Mouse (Mus musculus): Measurements from ENCODE around the gene Slc25a35. TPM values are rescaled to one million over a fixed set of nuclear protein-coding genes. Genes with fewer than 3 reads are reported as not detected.
A peak's percentile ranks its signal among the peaks of the same experiment; 100 is the strongest.

Gene Slc25a35
- total and polyA plus RNA-seq, 3 experiments = 0.83 to 1.6 TPM; not detected in 1

DNA sequence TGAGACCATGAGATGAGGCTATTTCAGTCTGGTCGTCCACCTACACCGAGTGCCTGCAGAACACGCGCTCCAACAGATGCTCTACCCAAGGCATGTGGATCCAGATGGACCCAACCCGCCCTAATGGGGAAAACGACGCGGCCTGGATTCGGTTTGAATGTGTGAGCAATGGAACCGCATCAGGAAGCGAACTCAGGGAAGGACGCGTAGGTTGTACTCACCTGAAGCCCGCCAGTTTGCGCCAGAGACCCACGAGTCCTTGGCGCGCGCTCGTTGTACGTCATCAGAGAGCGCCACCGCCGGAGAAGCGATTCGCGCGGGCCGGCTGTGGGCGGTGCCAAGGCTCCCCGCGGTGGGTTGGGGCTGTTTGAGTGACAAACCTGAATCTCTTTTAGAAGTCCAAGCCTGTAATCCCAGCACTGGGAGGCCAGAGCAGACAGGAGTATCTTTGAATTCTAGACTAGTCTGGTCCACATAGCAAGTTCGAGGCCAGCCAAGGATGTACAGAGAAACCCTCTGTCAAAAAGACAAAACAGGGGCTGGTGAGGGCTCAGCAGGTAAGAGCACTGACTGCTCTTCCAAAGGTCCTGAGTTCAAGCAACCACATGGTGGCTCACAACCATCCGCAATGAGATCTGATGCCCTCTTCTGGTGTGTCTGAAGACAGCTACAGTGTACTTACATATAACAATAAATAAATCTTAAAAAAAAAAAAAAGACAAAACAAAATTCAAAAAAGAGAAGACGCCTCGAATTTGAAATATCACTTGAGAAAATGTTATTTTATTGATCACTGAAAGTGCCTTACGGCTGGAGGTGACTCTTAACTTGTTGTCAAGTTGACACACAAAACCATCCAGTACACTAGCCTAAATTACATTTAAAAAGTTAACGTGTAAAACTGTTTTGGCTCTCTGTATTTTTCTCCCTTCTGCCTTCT lies 40.5 kb downstream of the Slc25a35 start, which contains the start of gene Pfas:
Gene Pfas, minus strand, starts transcription at position 279 of the 940 bp plus-strand sequence.
- H3K27me3 ChIP-seq (replicated peaks) = no peaks in the 10 kb centered on the region
- DNase-seq (ENCODE audit: extremely low read depth) = peak; percentile 99
- H3K4me1 ChIP-seq (ENCODE audit: control insufficient read depth in 1 of 2, insufficient read depth in 2 of 2) = peaks cover 10 to 52% of the 10 kb centered on the region in 2 experiments
- TF ChIP-seq NELFE (IDR thresholded peaks at IDR 0.05; ENCODE audit: low read depth, low read length) (peak; percentile 86; the same call in 1 of the 2 replicates), JUN (IDR thresholded peaks at IDR 0.05; ENCODE audit: insufficient read depth, low read depth, low read length) (no peak), ZMIZ1 (IDR thresholded peaks at IDR 0.05; ENCODE audit: low read depth, low read length) (no peak), HCFC1 (IDR thresholded peaks at IDR 0.05; ENCODE audit: low read depth, low read length) (peak; percentile 88), MAZ (IDR thresholded peaks at IDR 0.05; ENCODE audit: low read depth, low read length) (no peak), CTCF (conservative IDR thresholded peaks at IDR 0.05 in 1 of 2, IDR thresholded peaks at IDR 0.05 in 1 of 2; ENCODE audit: low read depth in 2 of 2, low read length in 2 of 2) (peak in 1 of 2 experiments; percentile 65; a peak in 2 of 4 replicates), POLR2AphosphoS2 (IDR thresholded peaks at IDR 0.05; ENCODE audit: low read depth, low read length) (peak; percentile 87; the same call in 1 of the 2 replicates), PAX5 (IDR thresholded peaks at IDR 0.05; ENCODE audit: low read length) (no peak), ETS1 (conservative IDR thresholded peaks at IDR 0.05; ENCODE audit: low read depth, low read length) (no peak; the same call in 1 of the 2 replicates), RAD21 (IDR thresholded peaks at IDR 0.05; ENCODE audit: low read depth, low read length) (no peak), CHD2 (IDR thresholded peaks at IDR 0.05; ENCODE audit: low read length) (no peak), BHLHE40 (IDR thresholded peaks at IDR 0.05; ENCODE audit: low read depth, low read length) (no peak), ELF1 (IDR thresholded peaks at IDR 0.05; ENCODE audit: low read depth, low read length) (peak; percentile 61), ZNF384 (IDR thresholded peaks at IDR 0.05; ENCODE audit: low read depth, low read length) (peak; percentile 78), SMC3 (IDR thresholded peaks at IDR 0.05; ENCODE audit: low read depth, low read length) (no peak), UBTF (IDR thresholded peaks at IDR 0.05; ENCODE audit: low read depth, low read length) (no peak), GABPA (IDR thresholded peaks at IDR 0.05; ENCODE audit: insufficient replicate concordance, low read depth, low read length) (no peak), CHD1 (IDR thresholded peaks at IDR 0.05; ENCODE audit: low read depth, low read length) (no peak), JUND (conservative IDR thresholded peaks at IDR 0.05; ENCODE audit: low read depth, low read length) (no peak; the same call in none of the 2 replicates), NRF1 (IDR thresholded peaks at IDR 0.05; ENCODE audit: low read depth, low read length) (peak; percentile 44), USF2 (conservative IDR thresholded peaks at IDR 0.05; ENCODE audit: low read depth, low read length) (no peak), KAT2A (IDR thresholded peaks at IDR 0.05; ENCODE audit: insufficient replicate concordance, low read length) (peak; percentile 84), ZKSCAN1 (IDR thresholded peaks at IDR 0.05; ENCODE audit: borderline replicate concordance, low read depth, low read length) (no peak), RCOR1 (conservative IDR thresholded peaks at IDR 0.05; ENCODE audit: low read depth, low read length) (no peak; the same call in 1 of the 2 replicates), TBP (conservative IDR thresholded peaks at IDR 0.05; ENCODE audit: low read depth, low read length) (no peak; the same call in 1 of the 2 replicates), MAFK (IDR thresholded peaks at IDR 0.05; ENCODE audit: insufficient replicate concordance, low read length) (no peak), MYC (IDR thresholded peaks at IDR 0.05; ENCODE audit: low read depth, low read length) (peak; percentile 92), USF1 (IDR thresholded peaks at IDR 0.05; ENCODE audit: low read depth, low read length) (no peak), EP300 (IDR thresholded peaks at IDR 0.05; ENCODE audit: low read length) (no peak), IRF4 (IDR thresholded peaks at IDR 0.05; ENCODE audit: low read depth, low read length) (peak; percentile 45), MAX (IDR thresholded peaks at IDR 0.05; ENCODE audit: low read length) (no peak; the same call in 1 of the 2 replicates), E2F4 (IDR thresholded peaks at IDR 0.05; ENCODE audit: insufficient replicate concordance, low read depth, low read length) (peak; percentile 97), SIN3A (IDR thresholded peaks at IDR 0.05; ENCODE audit: low read length) (peak; percentile 97), MEF2A (IDR thresholded peaks at IDR 0.05; ENCODE audit: borderline replicate concordance, low read depth, low read length) (no peak; the same call in 1 of the 2 replicates), ZC3H11A (IDR thresholded peaks at IDR 0.05; ENCODE audit: low read depth, low read length) (no peak), TCF12 (IDR thresholded peaks at IDR 0.05; ENCODE audit: low read depth, low read length) (peak; percentile 67; the same call in 1 of the 2 replicates), POLR2A (IDR thresholded peaks at IDR 0.05; ENCODE audit: low read depth, low read length) (peak; percentile 93), MXI1 (IDR thresholded peaks at IDR 0.05; ENCODE audit: low read depth, low read length) (peak; percentile 99)
- in situ Hi-C loops (cut with MboI; ENCODE audit: low pct_ligation_motif_present, low pct_unique_long_range_greater_than_20kb, low sequenced_read_pairs) = no loop called here
- dilution Hi-C loops (cut with MboI; ENCODE audit: extremely low pct_ligation_motif_present, extremely low pct_unique_long_range_greater_than_20kb, low sequenced_read_pairs) = no loop called here
- H3K9me3 ChIP-seq (replicated peaks; ENCODE audit: low read length) = no peaks in the 10 kb centered on the region
- peak within 1 kb of the TSS; percentile 6; the same call in 1 of the 2 replicates for H3K27ac ChIP-seq (ENCODE audit: insufficient read depth, low read depth)
- H3K36me3 ChIP-seq (replicated peaks in 1 of 2; ENCODE audit: control insufficient read depth in 1 of 2, insufficient read depth in 1 of 2, low read length in 1 of 2) = peaks cover 1 to 36% of the 10 kb centered on the region in 2 experiments
- H3K4me2 ChIP-seq (ENCODE audit: insufficient read depth, low read depth, poor library complexity, severe bottlenecking) = peak within 1 kb of the TSS; percentile 91
- H3K9ac ChIP-seq (ENCODE audit: insufficient read depth, low read depth) = peak within 1 kb of the TSS; percentile 90
- H3K79me2 ChIP-seq (replicated peaks; ENCODE audit: control insufficient read depth, extremely low read depth, insufficient read depth, poor library complexity, severe bottlenecking) = peaks cover 45% of the 10 kb centered on the region
- H3K4me3 ChIP-seq (replicated peaks in 1 of 3; ENCODE audit: low read depth in 2 of 3, low read length in 2 of 3, poor library complexity in 1 of 3) = peak within 1 kb of the TSS; percentile 68 to 97 (median 84)
